Mouse (Mus musculus) A20 (cell line): Measurements from ENCODE around the gene Serac1.

Source experiments
- DNase-seq: peaks from one replicate; pipeline ENCODE4 v3.0.0-alpha.2; 2011; ENCODE audit warnings: low read depth, low spot score

The Serac1 gene

DNA sequence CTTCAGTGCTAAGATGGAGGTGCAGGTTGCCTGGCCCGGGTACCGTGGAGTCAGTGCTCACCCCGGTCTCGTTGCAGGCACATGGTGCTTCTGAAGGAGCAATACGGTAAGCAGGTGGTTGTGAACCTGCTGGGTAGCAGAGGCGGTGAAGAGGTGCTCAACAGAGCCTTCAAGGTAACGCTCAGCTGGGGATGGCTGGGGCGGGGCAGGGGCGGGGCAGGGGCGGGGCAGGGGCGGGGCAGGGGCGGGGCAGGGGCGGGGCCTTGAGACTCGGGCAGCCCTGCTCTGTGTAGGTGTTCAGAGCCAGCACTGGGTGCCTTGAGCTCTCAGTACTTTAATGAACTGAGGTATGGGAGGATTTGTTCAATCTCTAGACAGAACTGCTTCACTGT is 74.3 kb downstream of the Serac1 start:
- peak; percentile 26 for DNase-seq

DNA sequence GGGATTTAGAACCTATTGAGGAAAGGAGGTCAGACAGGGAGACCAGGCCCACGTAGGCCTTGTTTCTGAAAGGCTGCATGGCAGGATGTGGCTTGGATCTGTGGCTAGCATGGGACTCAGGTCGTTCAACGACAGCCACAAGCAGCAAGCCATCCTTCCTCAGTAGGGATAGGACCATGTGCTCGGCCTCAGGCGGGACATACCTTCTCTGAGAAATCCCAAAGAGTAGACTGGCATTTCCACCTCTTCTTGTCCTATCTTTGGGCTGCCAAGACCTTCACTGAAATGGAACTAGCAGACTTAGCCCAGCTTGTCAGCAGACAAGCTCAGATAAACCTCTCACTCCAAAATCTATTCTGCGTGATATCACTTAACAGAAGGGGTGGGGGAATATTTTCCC is 75.9 kb downstream of the Serac1 start:
- DNase-seq: no peak

DNA sequence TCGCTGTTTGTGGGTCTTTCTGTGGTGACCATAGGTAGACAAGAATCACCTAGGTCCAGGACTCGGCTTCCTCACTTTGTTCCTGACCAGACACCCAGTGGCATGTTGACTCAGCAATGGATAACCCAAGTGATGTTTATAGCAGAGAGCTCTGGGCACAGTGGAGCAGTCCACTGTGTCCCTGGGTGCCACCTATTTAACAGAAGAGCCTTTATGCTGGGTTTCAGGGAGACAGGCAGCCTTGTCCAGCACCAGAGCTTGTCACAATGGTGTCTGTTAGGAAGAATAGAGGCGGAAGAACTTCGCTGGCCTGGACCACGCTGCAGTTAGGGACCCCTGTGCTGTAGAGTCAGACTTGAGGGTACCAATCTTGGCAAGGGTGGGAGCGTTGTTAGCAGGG is 77.0 kb downstream of the Serac1 start:
- no peak for DNase-seq

DNA sequence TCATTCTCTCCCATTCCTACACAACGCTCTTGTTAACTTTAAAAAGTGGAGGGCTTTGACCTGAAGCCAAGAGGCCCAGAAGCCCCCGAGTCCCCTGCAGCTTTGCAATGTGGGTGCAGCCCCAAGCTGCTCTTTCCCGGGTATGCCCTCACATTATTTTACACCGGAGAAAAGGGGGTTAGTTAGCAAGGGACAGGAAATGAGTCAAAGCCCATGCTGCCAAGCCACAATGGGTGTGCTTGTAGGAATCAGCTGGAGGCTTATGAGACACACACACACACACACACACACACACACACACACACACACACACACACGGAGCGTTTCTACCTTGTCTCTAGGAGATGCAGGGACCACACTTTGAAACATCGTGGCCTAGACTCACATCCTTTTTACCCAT is 77.7 kb downstream of the Serac1 start:
- no peak for DNase-seq

DNA sequence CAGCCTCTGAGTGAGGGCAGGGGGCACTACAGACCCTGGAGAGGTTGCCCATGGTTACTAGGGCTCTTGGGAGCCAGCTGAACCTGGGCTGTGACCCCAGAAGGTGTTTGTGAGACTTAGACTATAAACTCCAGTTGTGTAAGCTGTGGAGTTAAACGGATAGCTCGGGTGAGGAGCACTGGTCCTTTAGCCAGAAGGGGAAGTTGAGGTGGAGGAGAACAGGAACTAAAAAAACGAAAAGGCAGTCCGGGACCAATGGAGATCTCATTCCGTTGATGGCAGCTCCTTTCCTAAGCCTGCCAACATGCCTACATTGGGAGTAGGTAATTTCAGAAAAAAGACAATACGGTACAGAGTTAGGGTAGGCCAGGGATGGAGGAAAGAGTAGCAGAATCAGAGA is 78.2 kb downstream of the Serac1 start:
- no peak for DNase-seq

DNA sequence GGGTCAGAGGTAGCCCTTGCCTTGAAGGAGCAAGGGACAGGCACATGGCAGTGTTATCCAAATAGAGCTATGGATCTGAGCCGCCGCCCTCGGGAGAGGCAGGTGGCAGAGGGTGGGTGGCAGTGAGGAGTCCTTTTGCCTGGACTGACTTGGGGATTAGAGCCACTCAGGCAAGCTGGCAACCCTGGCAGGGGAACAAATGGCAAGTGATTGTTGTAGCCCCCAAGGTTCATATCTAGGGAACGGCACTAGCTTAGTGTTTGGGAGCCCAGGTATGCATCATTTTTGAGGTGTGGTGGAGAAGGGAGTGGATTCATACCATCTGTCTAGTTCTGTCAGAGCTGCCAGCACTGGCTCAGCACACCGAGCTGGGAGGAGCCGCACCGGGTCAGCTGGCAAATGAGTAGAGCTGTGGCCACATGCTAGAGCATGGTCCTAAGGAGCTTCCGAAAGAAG is 78.6 kb downstream of the Serac1 start:
- no peak for DNase-seq

DNA sequence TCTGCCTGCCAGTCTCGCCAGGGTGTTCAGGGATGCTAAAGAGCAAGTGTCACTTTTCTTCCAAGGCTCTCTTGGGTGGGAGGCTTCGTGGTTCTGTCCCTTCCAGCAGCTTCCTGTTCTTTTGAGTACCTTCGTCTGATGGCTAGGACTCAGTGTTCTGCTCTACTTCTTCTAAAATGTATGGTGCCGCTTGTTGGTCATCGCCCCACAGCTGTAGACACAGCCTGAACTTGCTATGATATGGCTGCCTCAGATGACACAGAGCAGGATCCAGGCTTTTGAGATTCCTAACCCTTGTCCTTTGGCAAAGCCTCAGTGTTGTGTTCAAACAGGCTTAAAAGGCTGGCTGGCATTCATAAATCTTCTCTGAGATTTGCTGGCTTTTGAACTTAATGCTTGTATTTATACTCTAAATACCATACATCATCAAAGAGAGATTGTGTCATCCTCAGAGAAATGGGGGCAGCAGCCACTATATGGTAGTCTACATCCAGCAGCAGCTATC is 80.5 kb downstream of the Serac1 start:
- no peak for DNase-seq

DNA sequence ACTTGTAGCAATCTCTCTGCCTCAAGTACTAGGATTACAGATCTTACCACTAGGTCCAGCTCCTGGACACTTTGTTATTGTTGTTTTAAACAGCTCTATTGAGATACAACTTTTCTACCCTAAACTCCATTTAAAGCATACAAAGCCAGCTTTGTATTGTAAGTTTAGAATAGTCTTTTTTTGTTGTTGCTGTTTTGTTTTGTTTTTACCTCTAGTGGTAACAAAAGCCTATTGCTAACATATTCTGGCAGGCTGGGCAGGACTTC is 81.4 kb downstream of the Serac1 start:
- no peak for DNase-seq

DNA sequence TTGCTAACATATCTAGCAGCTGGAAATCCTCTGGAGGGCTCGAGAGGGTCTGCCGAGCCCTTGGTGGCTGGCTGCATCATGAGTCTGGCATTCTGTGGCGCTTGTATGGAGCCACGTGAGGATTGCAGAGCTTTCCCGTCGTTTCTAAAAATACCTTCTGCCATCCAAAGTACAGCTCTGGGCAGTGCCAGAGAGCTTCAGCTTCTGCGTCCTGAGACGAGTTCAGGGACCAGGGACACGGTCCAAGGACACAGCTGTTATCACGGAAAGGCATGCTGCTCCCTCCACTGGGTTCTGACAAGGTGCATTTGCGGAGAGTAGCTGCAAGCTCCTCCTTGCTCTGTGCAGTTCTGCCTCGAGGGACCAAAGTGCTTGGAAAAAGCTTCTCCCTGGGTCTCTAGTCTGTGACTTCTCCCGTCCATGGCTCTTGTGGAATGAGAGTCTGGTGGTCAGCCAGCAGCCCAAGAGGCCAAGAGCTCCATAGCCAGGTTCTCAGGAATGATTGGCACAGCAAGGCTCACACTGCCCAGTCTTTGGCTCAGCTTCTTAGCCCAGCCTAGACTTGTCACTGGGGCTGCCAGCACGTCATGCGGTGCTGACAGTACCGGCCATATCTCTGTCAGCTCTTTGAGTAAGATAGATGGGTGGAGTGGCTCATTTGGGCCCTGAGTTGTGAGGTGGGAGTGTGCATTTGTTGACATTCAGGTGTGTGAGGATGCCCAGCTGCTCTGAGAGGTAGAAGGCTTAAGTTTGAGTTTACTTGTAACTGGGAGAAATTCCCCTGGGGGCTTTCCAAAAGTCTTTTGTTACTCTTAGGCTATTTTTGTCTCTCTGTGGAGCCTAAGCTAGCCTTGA is 81.9 kb downstream of the Serac1 start:
- no peak for DNase-seq

DNA sequence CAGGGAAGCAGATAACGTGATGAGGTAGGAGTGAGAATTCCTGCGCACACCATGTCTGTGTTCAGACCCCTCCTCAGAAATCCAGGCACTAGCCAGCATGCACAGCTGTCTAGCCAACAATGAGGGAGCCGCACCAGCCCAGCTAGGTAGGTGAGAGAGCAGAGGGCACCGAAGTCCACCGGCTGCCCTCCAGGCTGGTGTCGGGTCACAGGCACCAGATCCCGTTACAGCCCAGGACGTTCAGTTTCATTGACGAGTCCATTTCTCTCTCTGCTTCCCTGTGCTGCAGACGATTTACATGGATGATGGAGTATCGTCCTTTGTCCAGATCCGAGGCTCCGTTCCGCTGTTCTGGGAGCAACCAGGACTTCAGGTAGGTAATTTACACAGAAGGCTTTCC is 83.0 kb downstream of the Serac1 start:
- no peak for DNase-seq

DNA sequence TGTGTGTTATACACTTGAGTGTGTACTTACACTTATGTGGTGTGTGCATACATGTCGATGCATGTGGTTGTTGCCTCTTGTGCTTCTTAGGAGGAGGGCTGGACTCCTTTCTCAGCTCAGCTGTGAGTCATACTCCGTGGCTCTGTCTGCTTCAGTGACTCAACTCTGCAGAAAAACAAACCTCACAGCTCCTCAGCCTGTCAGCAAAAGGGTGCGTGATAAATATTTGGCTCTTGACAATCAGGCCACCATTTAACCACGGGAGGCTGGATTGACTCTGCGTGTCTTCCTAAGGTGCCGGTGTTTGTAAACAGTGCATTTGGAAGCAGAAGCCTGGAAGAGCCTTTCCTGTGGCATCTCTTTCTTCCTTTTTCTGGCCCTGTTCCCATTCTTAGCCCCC is 84.9 kb downstream of the Serac1 start:
- no peak for DNase-seq

DNA sequence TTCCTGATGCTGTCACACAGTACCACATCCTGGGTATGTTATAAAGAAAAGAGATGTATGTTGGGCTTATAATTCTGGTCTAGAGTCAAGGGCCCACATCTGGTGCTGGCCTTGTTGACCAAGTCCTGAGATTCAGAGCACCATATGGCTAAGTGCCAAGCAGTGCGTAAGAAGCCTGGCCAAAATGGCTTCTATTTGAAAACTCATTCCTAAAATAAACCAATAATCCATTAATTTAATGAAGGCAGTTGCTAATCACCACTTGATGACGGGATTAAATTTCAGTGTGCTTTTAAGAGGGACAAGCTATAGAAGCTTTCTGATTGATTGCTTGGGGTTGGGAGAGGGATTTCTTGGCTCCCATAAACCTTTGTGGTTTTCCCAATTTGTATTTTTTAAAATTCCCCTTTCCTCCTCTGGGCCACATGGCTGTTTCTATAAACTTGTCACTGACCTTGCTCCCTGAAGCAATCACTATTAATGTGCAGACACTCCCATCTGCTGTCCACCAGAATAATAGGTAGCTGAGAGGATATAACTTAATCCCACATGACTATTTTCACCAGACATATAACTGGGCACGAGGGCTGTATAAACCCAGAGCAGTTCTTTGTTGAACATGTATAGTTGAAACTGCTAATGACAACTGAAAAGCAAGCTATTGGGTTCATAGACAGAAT is 85.8 kb downstream of the Serac1 start:
- no peak for DNase-seq

DNA sequence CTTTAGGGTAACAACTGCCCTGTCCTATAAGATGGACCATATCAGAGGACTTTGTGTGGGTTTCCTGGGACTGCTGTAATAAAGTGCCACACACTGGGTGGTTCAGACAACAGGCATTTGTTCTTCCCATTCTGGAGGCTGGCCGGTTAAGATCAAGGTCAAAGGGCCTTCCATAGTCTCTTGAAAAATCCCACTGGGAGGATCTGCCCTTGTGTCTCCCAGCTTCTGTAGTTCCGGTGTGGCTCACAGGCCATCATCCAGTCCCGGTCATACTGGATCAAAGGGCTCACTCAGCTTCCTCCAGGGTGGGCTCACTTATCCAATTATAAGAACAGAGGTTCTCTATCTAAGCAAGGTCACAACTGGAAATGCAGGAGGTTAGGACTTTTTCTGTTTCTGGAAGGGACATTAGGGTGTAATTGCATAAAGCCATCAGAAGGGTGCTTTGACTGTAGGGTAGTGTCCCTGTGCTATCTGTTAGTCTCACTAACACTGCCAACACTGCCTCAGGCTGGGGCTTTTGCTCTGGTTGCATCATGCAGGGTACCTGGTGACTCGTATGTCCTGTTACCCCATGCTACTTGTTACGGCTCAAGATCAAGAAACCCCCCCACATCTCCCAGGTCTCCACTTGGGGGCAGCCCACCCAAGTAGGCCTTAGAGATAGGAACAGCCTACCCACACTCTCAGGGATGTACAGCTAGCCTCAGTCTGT is 86.5 kb downstream of the Serac1 start:
- DNase-seq: no peak
